Mouse (Mus musculus) layer of hippocampus, postnatal 10 days (tissue): ENCODE data around the gene Esr2. TPM values are rescaled to one million over a fixed set of nuclear protein-coding genes. Genes with fewer than 3 reads are reported as not detected.
"Not testable (repeated sequence)": the region's sequence is repeated elsewhere in the genome, so short reads cannot be mapped to it uniquely, and the experiment has no call there.

ENCODE experiments used
- DNase-seq, 2 experiments: peaks; one replicate each; pipeline ENCODE4 v3.0.0; 2021; ENCODE audit warnings: low spot score in 2 of 2
- total RNA-seq, 2 experiments: library from RNA; stranded (reverse); gene quantifications; 2 replicates each; pipeline ENCODE4 v1.2.3; 2021

Esr2 gene
- total RNA-seq, 2 experiments from 2014 or later = 0.18 TPM

- DNase-seq = no peak
Measured at GRCm38 (mm10) chr12:76165641-76166040, 11.4 kb downstream of the Esr2 start.

GRCm38 (mm10) chr12:76152389-76152788 lies 24.7 kb downstream of the Esr2 start:
- DNase-seq = not testable (repeated sequence)

GRCm38 (mm10) chr12:76136701-76137100 lies 40.4 kb downstream of the Esr2 start:
- DNase-seq = no peak

- DNase-seq = not testable (repeated sequence)
Measured at GRCm38 (mm10) chr12:76133081-76133480, 44.0 kb downstream of the Esr2 start.

GRCm38 (mm10) chr12:76132591-76132990 lies 44.5 kb downstream of the Esr2 start:
- no peak for DNase-seq

- no peak for DNase-seq
Measured at GRCm38 (mm10) chr12:76130891-76131290, 46.2 kb downstream of the Esr2 start.

- DNase-seq = no peak
Measured at GRCm38 (mm10) chr12:76130281-76130680, 46.8 kb downstream of the Esr2 start.

GRCm38 (mm10) chr12:76128831-76129230 lies 48.2 kb downstream of the Esr2 start:
- peak; percentile 49 to 55 for DNase-seq

GRCm38 (mm10) chr12:76128306-76128705 lies 48.8 kb downstream of the Esr2 start:
- no peak for DNase-seq

GRCm38 (mm10) chr12:76123223-76123622 lies 53.8 kb downstream of the Esr2 start:
- no peak for DNase-seq

- DNase-seq = no peak
Measured at GRCm38 (mm10) chr12:76117632-76118153, 59.4 kb downstream of the Esr2 start.

GRCm38 (mm10) chr12:76116577-76116976 lies 60.5 kb downstream of the Esr2 start:
- no peak for DNase-seq

- no peak for DNase-seq
Measured at GRCm38 (mm10) chr12:76111046-76111445, 66.0 kb downstream of the Esr2 start.

GRCm38 (mm10) chr12:76109646-76110405 lies 67.2 kb downstream of the Esr2 start:
- DNase-seq = no peak

GRCm38 (mm10) chr12:76104596-76105351 lies 72.3 kb downstream of the Esr2 start:
- no peak for DNase-seq

- DNase-seq = no peak
Measured at GRCm38 (mm10) chr12:76102621-76103020, 74.4 kb downstream of the Esr2 start.

GRCm38 (mm10) chr12:76095117-76096035 lies 81.7 kb downstream of the Esr2 start:
- DNase-seq = no peak

- DNase-seq = no peak
Measured at GRCm38 (mm10) chr12:76093613-76094588, 83.2 kb downstream of the Esr2 start.

- no peak for DNase-seq
Measured at GRCm38 (mm10) chr12:76092789-76093466, 84.1 kb downstream of the Esr2 start.
